Mouse (Mus musculus): ENCODE results near the gene Sat1. TPM values are rescaled to one million over a fixed set of nuclear protein-coding genes. Genes with fewer than 3 reads are reported as not detected.

Gene Sat1
- polyA plus RNA-seq, 1 experiment, result 66.4 TPM

DNA sequence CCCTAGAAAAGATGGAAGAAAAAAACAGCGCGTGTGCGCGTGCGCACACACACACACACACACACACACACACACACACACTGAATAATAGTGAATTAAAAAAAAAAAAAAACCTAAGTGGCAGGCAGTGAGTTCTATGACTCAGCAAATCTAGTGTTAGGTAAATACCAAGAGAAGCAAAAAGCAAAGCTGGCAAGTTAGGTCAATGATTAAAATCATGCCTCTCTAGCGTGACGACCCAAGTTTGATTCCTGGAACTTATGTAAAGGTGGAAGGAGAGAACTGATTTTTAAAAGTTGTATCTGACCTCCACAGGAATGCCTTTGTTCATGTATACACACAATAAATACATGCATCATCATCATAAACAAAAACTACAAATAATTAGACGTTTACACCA, 46.4 kb downstream of the Sat1 start:
- no peak for DNase-seq (ENCODE audit: low read depth, low spot score)
- WGBS, result 89% methylated on average over 8 of the region's 8 CpGs

DNA sequence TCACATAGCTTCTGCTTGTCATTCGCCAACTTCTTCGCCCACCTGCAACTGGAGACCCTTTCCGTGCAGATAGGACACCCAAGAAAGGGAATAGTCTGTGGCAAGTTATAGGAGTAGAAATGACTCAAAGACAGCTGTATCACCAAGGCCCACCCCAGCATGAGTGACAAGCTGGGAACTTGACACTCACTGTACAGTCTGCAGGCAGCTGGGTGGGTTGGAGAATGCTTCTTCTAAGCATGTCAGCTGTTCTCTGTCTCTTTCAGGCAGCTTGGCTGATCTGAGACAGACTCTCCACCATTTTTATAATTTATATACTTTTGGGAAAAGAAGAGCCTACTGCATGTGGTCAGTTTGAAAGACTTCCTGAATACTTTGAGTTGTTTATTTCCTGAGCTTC, 48.6 kb downstream of the Sat1 start:
- DNase-seq (ENCODE audit: low read depth, low spot score), result no peak
- 95% methylated on average over 3 of the region's 3 CpGs for WGBS

DNA sequence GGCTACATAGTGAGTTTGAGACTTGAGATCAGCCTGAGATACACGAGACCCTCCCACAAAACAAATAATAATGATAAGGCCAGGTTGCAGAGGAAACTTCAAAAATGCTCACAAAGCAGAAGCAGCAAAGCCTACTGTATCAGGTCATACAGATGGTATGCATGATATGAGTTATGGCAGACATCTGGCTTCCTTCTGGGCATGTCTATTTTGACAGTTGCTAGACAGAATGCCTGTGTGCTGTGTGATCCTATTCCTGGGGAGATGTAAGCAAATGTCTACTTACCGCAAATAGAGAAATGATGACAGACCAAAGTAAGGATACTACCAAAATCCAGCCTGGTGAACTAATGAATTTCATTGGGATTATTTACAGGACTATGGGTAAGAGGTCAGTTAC, 49.9 kb downstream of the Sat1 start:
- 66% methylated on average over 2 of the region's 2 CpGs for WGBS
- no peak for DNase-seq (ENCODE audit: low read depth, low spot score)

DNA sequence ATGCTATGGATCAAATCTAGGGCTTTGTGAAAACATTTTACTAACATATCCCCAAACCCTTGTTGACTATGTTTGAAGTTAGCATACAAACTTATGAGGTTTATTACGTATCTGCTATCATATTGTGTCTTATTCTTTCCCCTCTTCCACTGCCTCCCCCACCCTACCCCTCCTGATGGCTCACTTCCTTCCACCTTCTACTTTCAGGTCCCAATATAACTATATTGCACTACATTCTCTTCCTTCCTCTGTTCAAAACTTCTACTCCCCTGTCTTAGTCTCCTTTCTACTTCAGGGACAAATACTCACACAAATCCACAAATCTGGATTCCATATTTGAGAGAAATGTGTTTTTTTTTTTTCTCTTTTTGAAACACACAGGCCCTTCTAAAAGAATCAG, 52.7 kb downstream of the Sat1 start:
- DNase-seq (ENCODE audit: low read depth, low spot score), result no peak
- WGBS, result 59% methylated on average over 1 of the region's 1 CpGs

Other genes with a start within 250 kb of the Sat1 start
- gene Magea8, start 220.6 kb downstream of the Sat1 start, polyA plus RNA-seq (2012; rRNA removed), result not detected in 2 replicates
- not detected in 2 replicates for gene Magea5, start 153.3 kb downstream of the Sat1 start, polyA plus RNA-seq (2012; rRNA removed)
- not detected in 2 replicates for gene Magea1, start 126.7 kb downstream of the Sat1 start, polyA plus RNA-seq (2012; rRNA removed)
- not detected in 2 replicates for gene Magea2, start 122.8 kb downstream of the Sat1 start, polyA plus RNA-seq (2012; rRNA removed)
- gene Cldn34b2, start 88.0 kb downstream of the Sat1 start, polyA plus RNA-seq (2012; rRNA removed), result not detected in 2 replicates
- 12.5 and 12.9 TPM in 2 replicates for gene Acot9, start 46.0 kb upstream of the Sat1 start, polyA plus RNA-seq (2012; rRNA removed)
- gene Prdx4, start 124.3 kb upstream of the Sat1 start, polyA plus RNA-seq (2012; rRNA removed), result 43.7 and 47.9 TPM in 2 replicates